Mouse (Mus musculus) midbrain, postnatal 0 days (tissue): ENCODE data around the gene Ranbp10. TPM values are rescaled to one million over a fixed set of nuclear protein-coding genes. Genes with fewer than 3 reads are reported as not detected.

Experiments
- ATAC-seq: fragments of 200-750 bp; cut with Nextera tagmentation; 2 replicates; pipeline ENCODE4 v1.8.0; 2017; ENCODE audit warnings: moderate number of reproducible peaks, mild to moderate bottlenecking, moderate TSS enrichment, moderate library complexity; ENCODE audit not compliant: low FRiP score
- DNase-seq: peaks from one replicate; pipeline ENCODE4 v3.0.0-alpha.2; 2015; ENCODE audit warnings: low spot score
- H3K27ac ChIP-seq: fragments of 300-500 bp; sonication (generic); 2 replicates; pipeline ENCODE4 v1.5.1; 2014; ENCODE audit warnings: low read depth, mild to moderate bottlenecking, low read length, mixed read lengths
- H3K27me3 ChIP-seq: fragments of 300-500 bp; sonication (generic); 2 replicates; pipeline ENCODE4 v1.6.1; 2014; ENCODE audit warnings: low read length, control low read depth, mixed read lengths; ENCODE audit not compliant: insufficient read depth
- H3K36me3 ChIP-seq: fragments of 300-500 bp; sonication (generic); 2 replicates; pipeline ENCODE4 v1.6.1; 2014; ENCODE audit warnings: low read length, control low read depth, mixed read lengths; ENCODE audit not compliant: insufficient read depth
- H3K4me1 ChIP-seq: fragments of 300-500 bp; sonication (generic); 2 replicates; pipeline ENCODE4 v1.6.1; 2014; ENCODE audit warnings: mild to moderate bottlenecking, control low read depth, antibody characterized with exemption, low read length, mixed read lengths; ENCODE audit not compliant: insufficient read depth
- H3K4me2 ChIP-seq: fragments of 300-500 bp; sonication (generic); 2 replicates; pipeline ENCODE4 v1.6.1; 2014; ENCODE audit warnings: low read depth, mild to moderate bottlenecking, low read length, mixed read lengths; ENCODE audit not compliant: poor library complexity, severe bottlenecking
- H3K4me3 ChIP-seq: fragments of 300-500 bp; sonication (generic); 2 replicates; pipeline ENCODE4 v1.5.1; 2014; ENCODE audit warnings: low read depth, mild to moderate bottlenecking, low read length, moderate library complexity
- H3K9ac ChIP-seq: fragments of 300-500 bp; sonication (generic); replicated peaks from 2 replicates; pipeline ENCODE4 v1.6.1; 2014; ENCODE audit warnings: mild to moderate bottlenecking, low read length, moderate library complexity, mixed read lengths; ENCODE audit not compliant: poor library complexity, severe bottlenecking
- H3K9me3 ChIP-seq: fragments of 300-500 bp; sonication (generic); 2 replicates; pipeline ENCODE4 v1.6.1; 2016; ENCODE audit warnings: low read length, control low read depth
- CTCF ChIP-seq: IDR thresholded peaks from 2 replicates; pipeline ENCODE4 v1.5.1; 2016; ENCODE audit warnings: antibody characterized with exemption, mild to moderate bottlenecking
- WGBS: fragments of 180-500 bp; shearing (Covaris S2); extraction: QIAGEN DNeasy Blood & Tissue Kit; methylation state at CpG from one replicate; pipeline ENCODE4 v1.1.7; 2014; 5-methylcytosine and 5-hydroxymethylcytosine counted together
- polyA plus RNA-seq: library from polyadenylated mRNA; unstranded; fragments of >200 nt; fragmentation: Nextera tagmentation; extraction: Ambion mirVana; gene quantifications from 2 replicates; pipeline ENCODE4 v1.2.1, GENCODE M21; 2015
- total RNA-seq: library from RNA; depleted of rRNA; stranded (reverse); fragments of >200 nt; gene quantifications from 2 replicates; pipeline ENCODE4 v1.2.3, GENCODE M21; 2014

Gene Ranbp10
- total and polyA plus RNA-seq, 2 experiments from 2014 or later, result 6.4 to 13.4 TPM

GRCm38 (mm10) chr8:105859314-105859713 lies 32.2 kb upstream of the Ranbp10 start:
- H3K36me3 ChIP-seq, result no peaks in the 10 kb centered on the region
- ATAC-seq, result no peak
- H3K9me3 ChIP-seq, result no peaks in the 10 kb centered on the region
- TF ChIP-seq CTCF, result no peak
- no peak overlapping the region for H3K9ac ChIP-seq
- WGBS, result 71% methylated on average over 5 of the region's 5 CpGs
- H3K27me3 ChIP-seq, result no peaks in the 10 kb centered on the region
- H3K4me3 ChIP-seq, result no peak overlapping the region
- H3K4me1 ChIP-seq, result peaks cover 23% of the 10 kb centered on the region
- no peak overlapping the region for H3K27ac ChIP-seq
- DNase-seq, result no peak
- no peak overlapping the region for H3K4me2 ChIP-seq

- no peak for ATAC-seq
Observed at GRCm38 (mm10) chr8:105858495-105858894, 31.3 kb upstream of the Ranbp10 start.

GRCm38 (mm10) chr8:105856168-105856835 lies 29.2 kb upstream of the Ranbp10 start:
- WGBS, result 25% methylated on average over 15 of the region's 15 CpGs
- DNase-seq (no peak), ATAC-seq (no peak)
- Histone ChIP-seq H3K4me2 (peak overlapping the region; percentile 80), H3K27ac (peak overlapping the region; percentile 88; the same call in 1 of the 2 replicates), H3K4me1 (peaks cover 11% of the 10 kb centered on the region; the same call in 1 of the 2 replicates), H3K4me3 (peak overlapping the region; percentile 79), H3K9ac (peak overlapping the region; percentile 84), H3K27me3 (no peaks in the 10 kb centered on the region), H3K36me3 (no peaks in the 10 kb centered on the region), H3K9me3 (no peaks in the 10 kb centered on the region)
- TF ChIP-seq CTCF, result no peak

More at GRCm38 (mm10) chr8:105858495-105858894, 31.3 kb upstream of the Ranbp10 start:
- DNase-seq, result no peak
- 85% methylated on average over 5 of the region's 5 CpGs for WGBS
- H3K4me3 ChIP-seq, result no peak overlapping the region
- no peak for TF ChIP-seq CTCF
- H3K27me3 ChIP-seq, result no peaks in the 10 kb centered on the region
- H3K4me2 ChIP-seq, result no peak overlapping the region
- H3K36me3 ChIP-seq, result no peaks in the 10 kb centered on the region
- no peak overlapping the region for H3K9ac ChIP-seq
- H3K9me3 ChIP-seq, result no peaks in the 10 kb centered on the region
- peaks cover 20% of the 10 kb centered on the region for H3K4me1 ChIP-seq
- no peak overlapping the region for H3K27ac ChIP-seq

DNA sequence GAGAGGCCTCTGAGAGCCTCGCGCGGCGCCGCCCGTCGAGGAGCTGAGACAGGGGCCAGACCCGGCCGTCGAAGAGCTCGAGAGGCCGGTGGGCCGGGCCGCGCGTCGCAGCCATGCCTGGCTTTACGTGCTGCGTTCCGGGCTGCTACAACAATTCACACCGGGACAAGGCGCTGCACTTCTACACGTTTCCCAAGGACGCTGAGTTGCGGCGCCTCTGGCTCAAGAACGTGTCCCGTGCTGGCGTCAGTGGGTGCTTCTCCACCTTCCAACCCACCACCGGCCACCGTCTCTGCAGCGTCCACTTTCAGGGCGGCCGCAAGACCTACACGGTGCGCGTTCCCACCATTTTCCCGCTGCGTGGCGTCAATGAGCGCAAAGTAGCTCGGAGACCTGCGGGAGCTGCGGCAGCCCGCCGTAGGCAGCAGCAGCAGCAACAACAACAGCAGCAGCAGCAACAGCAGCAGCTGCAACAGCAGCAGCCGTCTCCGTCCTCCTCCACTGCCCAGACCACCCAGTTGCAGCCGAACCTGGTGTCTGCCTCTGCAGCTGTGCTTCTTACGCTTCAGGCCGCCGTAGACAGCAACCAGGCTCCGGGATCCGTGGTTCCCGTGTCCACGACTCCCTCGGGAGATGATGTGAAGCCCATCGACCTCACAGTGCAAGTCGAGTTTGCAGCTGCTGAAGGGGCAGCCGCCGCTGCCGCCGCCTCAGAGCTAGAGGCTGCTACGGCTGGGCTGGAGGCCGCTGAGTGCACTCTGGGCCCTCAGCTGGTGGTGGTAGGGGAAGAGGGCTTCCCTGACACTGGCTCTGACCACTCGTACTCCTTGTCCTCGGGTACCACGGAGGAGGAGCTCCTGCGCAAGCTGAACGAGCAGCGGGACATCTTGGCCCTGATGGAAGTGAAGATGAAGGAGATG lies 28.4 kb upstream of the Ranbp10 start:
- peak; percentile 44 for DNase-seq
- no peaks in the 10 kb centered on the region for H3K36me3 ChIP-seq
- H3K27me3 ChIP-seq, result no peaks in the 10 kb centered on the region
- H3K4me2 ChIP-seq, result peak overlapping the region; percentile 80
- peak overlapping the region; percentile 88 for H3K27ac ChIP-seq
- under 1% methylated on average over 67 of the region's 71 CpGs for WGBS
- peaks cover 15% of the 10 kb centered on the region for H3K4me1 ChIP-seq
- peak overlapping the region; percentile 84 for H3K9ac ChIP-seq
- TF ChIP-seq CTCF, result no peak
- no peaks in the 10 kb centered on the region for H3K9me3 ChIP-seq
- ATAC-seq, result peak; percentile 53
- peak overlapping the region; percentile 79 for H3K4me3 ChIP-seq

GRCm38 (mm10) chr8:105854715-105855216 lies 27.6 kb upstream of the Ranbp10 start, which contains the start of gene Thap11:
Gene Thap11 (plus strand): TSS chr8:105855132.
- ATAC-seq, result peak; percentile 91
- WGBS, result under 1% methylated on average over 41 of the region's 43 CpGs
- H3K4me1 ChIP-seq, result peaks cover 17% of the 10 kb centered on the region

More at GRCm38 (mm10) chr8:105854715-105855216, 27.6 kb upstream of the Ranbp10 start, which contains the start of gene Thap11:
- Histone ChIP-seq H3K36me3 (no peaks in the 10 kb centered on the region), H3K4me3 (peak within 1 kb of the TSS; percentile 79), H3K4me2 (peak within 1 kb of the TSS; percentile 80), H3K9me3 (no peaks in the 10 kb centered on the region), H3K27ac (peak within 1 kb of the TSS; percentile 88), H3K27me3 (no peaks in the 10 kb centered on the region), H3K9ac (peak within 1 kb of the TSS; percentile 84)
- peak; percentile 89 for TF ChIP-seq CTCF
- DNase-seq, result peak; percentile 95
